Mouse (Mus musculus) gastrocnemius, adult 18-20 months (tissue): ENCODE results near the gene Zfp36l1. TPM values are rescaled to one million over a fixed set of nuclear protein-coding genes. Genes with fewer than 3 reads are reported as not detected.

Experiments used
- DNase-seq: peaks from one replicate; pipeline ENCODE4 v3.0.0; 2021; ENCODE audit warnings: low spot score
- long read RNA-seq, 2 experiments: library from polyadenylated mRNA; stranded (forward); transcript quantifications; one replicate each; pipeline ENCODE4 v2.0.0; 2021
- total RNA-seq, 2 experiments: library from RNA; stranded (reverse); gene quantifications; 2 replicates each; pipeline ENCODE4 v1.2.3; 2021

Zfp36l1 gene
- 10 to 100 TPM; 20.1 to 34.4 TPM for total RNA-seq
- long read RNA-seq, experiment 1, transcript Zfp36l1-201 (2 exons, 2,990 nt) = major isoform, 7 of 12 reads
- long read RNA-seq, experiment 1, partial matches to known transcripts = 0 of 12 reads
- long read RNA-seq, experiment 1, other reads (novel, unspliced or antisense) = 5 of 12 reads
- long read RNA-seq, experiment 2, transcript Zfp36l1-201 (2 exons, 2,990 nt) = major isoform, 6 of 10 reads
- long read RNA-seq, experiment 2, partial matches to known transcripts = 0 of 10 reads
- long read RNA-seq, experiment 2, other reads (novel, unspliced or antisense) = 4 of 10 reads

GRCm38 (mm10) chr12:80112852-80113551 is at the start of gene Zfp36l1:
Gene Zfp36l1 (minus strand): TSS chr12:80113013.
- peak; percentile 96 for DNase-seq

GRCm38 (mm10) chr12:80162448-80162847 is 49.6 kb upstream of the Zfp36l1 start:
- no peak for DNase-seq

- DNase-seq = no peak
Measured at GRCm38 (mm10) chr12:80157675-80158074, 44.9 kb upstream of the Zfp36l1 start.

DNA sequence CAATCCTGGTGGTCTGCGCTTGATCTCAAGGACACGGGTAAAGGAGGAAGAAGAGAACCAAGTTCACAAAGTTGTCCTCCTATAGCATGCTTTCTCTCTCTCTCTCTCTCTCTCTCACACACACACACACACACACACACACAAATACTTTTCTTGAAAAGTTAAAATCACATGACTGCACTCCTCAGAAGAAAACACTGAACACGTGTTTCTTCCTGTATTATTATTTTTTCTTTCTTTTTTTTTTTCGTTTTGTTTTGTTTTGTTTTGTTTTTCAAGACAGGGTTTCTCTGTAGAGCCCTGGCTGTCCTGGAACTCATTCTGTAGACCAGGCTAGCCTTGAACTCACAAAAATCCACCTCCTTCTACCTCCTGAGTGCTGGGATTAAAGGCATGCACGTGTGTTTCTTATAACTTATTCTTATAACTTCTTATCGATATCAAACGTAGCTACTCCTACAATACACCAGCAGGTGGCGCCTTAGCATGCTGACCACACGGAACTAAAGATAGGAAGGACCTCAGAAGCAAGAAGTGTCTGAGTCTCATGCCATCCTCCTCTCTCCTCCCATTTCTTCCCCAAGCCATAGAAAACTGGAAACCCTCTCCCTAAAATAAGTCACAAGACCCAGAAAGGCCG is 41.0 kb upstream of the Zfp36l1 start:
- peak; percentile 58 for DNase-seq

- DNase-seq = no peak
Measured at GRCm38 (mm10) chr12:80153078-80153477, 40.3 kb upstream of the Zfp36l1 start.

GRCm38 (mm10) chr12:80151821-80152220 is 39.0 kb upstream of the Zfp36l1 start:
- DNase-seq = no peak

DNA sequence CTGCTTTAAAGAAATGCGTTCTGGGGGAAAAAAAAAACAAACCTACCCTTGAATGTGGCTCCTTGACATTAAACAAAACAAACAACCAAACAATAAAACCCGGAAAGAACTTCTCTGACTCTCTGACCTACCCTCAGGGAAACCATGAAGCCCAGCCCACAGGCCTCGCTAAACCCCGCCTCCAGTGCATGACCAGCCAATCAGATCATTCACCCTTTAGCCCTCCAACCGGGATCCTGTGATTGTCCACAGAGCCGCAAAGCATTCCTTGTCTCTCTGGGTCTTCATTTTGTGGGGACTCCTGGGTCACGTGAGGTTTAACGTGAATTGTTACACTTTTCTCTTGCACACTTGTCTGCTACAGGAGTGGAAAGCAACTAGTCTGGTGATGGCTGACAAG is 37.8 kb upstream of the Zfp36l1 start:
- no peak for DNase-seq

DNA sequence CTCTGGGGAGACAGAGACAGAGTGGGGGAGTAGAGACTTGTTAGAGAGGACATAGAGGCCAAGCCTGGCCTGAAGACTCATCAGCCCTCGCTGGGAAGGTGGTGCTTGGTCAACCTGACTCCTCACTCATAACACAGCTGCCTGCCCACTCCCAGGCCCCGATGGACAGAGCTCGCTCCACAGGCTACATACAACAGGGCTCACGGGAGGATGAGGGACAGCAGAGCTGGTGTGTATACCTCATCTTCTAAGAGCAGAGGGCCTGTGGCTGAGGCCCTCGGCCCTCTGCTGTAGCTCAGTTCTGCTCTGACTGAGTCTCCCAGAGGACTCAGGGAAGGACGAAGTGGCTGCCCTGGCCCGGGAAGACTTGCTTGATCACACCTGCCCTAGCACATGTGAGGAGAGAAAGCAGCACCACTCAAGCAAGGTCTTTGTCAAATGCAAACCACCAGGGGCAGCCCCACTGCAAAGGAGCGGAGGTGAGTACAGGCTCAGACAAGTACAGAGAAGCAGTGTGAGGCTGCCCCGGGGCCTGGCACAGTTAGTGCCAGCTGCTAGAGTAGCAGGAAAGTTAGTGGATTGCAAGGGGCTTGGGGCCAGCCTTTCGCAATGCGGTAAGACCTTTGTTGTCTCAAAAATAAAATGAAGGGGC is 34.9 kb upstream of the Zfp36l1 start:
- DNase-seq = no peak

- DNase-seq = peak; percentile 66
Measured at GRCm38 (mm10) chr12:80146227-80147223, 33.7 kb upstream of the Zfp36l1 start.

DNA sequence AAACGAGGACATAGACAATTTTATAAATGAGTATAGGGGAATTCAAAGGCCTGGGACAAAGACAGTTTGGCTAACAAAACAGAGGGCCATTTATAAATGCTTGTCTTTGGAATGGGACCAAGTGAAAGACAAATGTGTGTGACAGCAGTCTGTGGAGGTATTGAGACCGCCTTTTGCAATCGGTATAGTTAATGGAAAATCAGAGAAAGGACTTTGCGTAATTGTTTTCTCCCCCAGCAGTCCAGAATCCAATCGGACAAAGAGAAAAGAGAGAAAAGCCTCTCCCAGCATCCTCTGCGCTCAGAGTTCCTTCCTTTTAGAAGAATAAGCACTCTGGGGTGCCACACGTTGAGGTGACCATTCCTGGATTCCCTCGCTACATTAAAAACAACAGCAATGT is 32.6 kb upstream of the Zfp36l1 start:
- no peak for DNase-seq

DNA sequence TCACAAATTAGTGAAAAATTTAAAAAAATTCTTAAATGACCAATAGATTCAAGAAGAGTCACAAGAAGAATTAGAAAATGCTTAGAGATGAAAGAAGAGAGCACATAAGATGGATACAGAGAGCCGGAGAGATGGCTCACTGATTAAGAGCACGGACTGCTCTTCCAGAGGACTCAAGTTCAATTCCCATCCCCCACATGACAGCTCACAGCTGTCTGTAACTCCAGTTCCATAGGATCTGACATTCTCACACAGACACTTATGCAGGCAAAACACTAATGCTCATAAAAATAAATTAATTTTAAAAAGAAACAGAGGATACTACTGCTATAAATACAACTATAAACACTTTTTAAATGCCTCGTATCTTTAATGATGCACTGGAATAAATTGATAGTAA is 32.0 kb upstream of the Zfp36l1 start:
- DNase-seq = no peak

- DNase-seq = peak; percentile 58
Measured at GRCm38 (mm10) chr12:80141470-80141869, 28.7 kb upstream of the Zfp36l1 start.

GRCm38 (mm10) chr12:80141011-80141410 is 28.2 kb upstream of the Zfp36l1 start:
- no peak for DNase-seq

GRCm38 (mm10) chr12:80137744-80138143 is 24.9 kb upstream of the Zfp36l1 start:
- no peak for DNase-seq

DNA sequence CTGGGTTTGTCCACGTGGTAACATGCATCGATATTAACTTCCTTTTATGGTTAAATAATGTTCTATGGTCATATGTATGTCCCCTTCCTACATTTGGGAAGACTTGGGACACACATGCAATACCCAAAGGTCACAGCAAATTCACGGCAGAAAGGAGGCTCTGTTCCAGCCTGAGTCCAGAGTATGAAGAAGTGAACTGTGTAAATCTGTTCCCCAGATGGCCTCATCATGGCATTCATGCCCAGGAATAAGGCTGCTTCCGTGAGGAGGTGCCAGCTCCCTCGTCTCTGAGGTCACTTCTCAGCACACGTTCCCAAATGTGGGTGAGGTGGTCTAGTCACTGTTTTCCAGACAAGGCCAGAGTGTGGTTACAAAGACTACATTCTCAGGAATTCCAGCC is 24.4 kb upstream of the Zfp36l1 start:
- no peak for DNase-seq

DNA sequence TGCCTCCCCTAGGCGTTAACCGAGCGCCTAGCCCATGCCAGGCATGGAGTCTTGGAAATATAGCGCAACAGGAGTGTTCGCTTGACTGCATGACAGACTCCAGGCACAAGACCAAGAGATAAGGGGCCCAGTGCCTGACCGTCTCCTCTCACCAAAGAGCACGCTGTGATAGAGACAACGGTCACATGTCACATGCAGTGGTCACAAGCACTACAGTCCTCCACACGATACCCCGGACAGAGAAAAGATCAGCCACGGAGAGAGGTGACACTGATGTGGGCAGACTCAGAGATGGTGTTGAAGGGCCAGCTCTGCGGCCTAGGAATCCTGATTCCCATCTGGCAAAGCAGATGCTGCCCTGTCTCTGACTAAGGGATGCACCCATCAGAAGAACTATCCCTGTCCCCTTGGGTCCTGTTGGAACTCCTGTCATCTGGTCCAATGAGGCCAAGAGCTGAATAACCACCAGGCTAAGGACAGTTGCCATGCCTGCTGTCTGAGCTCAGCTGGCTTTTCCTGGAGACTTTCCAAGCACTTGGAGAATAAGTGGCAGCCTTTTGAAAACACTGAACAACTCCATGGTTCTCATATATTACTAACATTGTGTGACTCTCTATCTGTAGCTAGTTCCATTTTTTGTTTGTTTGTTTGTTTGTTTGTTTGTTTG is 23.6 kb upstream of the Zfp36l1 start:
- no peak for DNase-seq

GRCm38 (mm10) chr12:80135173-80135572 is 22.4 kb upstream of the Zfp36l1 start:
- no peak for DNase-seq

- no peak for DNase-seq
Measured at GRCm38 (mm10) chr12:80133011-80133545, 20.3 kb upstream of the Zfp36l1 start.

DNA sequence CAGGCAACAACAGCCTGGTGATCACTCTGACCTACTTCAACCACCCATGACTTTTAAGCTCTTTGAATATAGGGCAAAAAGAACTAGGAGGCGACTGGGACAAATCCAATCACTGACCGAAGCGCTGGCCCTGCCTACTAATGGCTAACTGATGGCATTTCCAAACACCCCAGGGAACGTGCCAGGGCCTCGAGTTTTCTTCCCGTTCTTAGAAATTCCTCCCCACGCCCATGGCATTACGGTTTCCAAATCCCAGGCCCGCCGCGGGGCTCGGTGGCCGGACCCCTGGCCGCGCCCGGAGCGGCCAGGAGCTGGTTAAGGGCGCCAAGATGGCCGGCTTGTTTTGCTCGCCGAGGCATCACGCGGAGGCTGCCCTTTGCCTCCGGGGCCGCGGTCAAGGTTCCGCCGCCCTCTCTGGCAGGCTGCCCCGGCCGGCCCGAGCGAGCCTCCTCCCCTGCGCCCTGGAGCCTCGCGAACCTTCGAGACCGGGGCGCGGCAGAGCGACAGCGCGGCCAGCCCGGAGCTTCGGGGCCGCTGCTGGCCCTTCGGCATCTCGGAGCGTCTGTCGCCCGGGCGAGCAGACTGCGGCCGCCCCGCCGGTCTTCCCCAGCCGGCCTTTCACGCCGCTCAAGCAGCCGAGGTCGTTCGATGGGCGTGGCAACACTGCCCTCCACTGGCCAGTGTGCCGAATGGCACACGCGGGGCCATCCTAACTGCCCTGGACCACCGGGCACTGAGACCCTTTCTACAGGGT is 19.6 kb upstream of the Zfp36l1 start:
- peak; percentile 90 for DNase-seq
